Mouse (Mus musculus) left cerebral cortex, adult 18-20 months (tissue): ENCODE measurements at regions not wholly inside any gene's neighbourhood (a gene's known extent, or its start where the extent isn't known, plus 50 kb on each side); places are given as distances from the start of the nearest gene placed in this dataset.

Source experiments
- DNase-seq, 2 experiments: peaks; one replicate each; pipeline ENCODE4 v3.0.0; 2021 to 2022; ENCODE audit warnings: low spot score in 2 of 2, mixed read lengths in 1 of 2

GRCm38 (mm10) chr5:148454200-148454599 lies 54.5 kb upstream of the Slc7a1 start:
- DNase-seq: no peak

- peak; percentile 25 to 57 for DNase-seq
These were observed 54.1 kb upstream of the Slc7a1 start for GRCm38 (mm10) chr5:148453776-148454175.

GRCm38 (mm10) chr5:148452909-148453632 lies 53.4 kb upstream of the Slc7a1 start:
- no peak for DNase-seq

DNA sequence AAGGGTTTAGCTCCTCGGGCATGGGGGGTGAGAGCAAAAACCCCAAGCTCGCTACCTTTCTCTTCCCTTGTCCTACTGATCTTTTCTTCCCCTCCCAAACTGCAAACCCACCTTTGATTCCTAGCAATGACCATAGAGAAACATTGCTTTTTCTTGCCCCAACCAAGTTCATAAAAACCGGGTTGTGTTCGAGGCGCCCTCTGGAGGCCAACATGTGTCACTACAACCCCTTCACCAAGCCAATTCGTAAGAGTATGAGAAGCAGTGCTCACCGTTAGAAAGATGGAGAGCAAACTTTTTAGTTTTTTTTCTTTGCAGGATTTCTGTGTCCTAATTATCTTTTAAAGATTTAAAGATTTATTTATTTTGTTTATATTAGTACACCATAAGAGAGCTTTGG lies 52.1 kb upstream of the Slc7a1 start:
- peak; percentile 51 to 75 for DNase-seq

DNA sequence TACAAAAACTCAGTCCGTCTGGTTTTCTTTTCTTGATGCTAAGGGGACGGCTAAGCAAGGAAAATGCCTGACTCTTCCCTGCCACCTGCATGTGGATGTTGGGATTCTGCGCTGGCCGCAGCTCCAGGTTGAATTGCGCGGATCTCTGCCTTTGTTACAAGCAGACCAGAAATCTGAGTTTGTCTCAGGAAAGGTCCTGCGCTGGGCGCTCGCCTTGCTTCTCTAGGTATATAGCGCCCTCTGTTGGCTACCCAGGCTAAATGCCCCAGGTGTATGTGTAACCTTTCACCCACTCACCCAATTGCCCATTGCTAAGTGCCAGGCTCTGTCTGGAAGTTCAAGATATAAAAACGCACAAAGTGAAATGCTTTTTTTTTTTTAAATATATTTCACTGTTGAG lies 51.2 kb upstream of the Slc7a1 start:
- peak; percentile 39 to 49 for DNase-seq
